Mouse (Mus musculus) central nervous system, embryonic 14 days (tissue): ENCODE data around the gene Lrrc29. TPM values are rescaled to one million over a fixed set of nuclear protein-coding genes. Genes with fewer than 3 reads are reported as not detected.

Experiments used
- polyA plus RNA-seq: library from polyadenylated mRNA; depleted of rRNA; stranded (reverse); fragments of >200 nt; gene quantifications from 2 replicates; pipeline ENCODE4 v1.2.3, GENCODE M21; 2012; rRNA removed

Lrrc29 gene
- 1.9 and 2.4 TPM in 2 replicates for polyA plus RNA-seq

DNA sequence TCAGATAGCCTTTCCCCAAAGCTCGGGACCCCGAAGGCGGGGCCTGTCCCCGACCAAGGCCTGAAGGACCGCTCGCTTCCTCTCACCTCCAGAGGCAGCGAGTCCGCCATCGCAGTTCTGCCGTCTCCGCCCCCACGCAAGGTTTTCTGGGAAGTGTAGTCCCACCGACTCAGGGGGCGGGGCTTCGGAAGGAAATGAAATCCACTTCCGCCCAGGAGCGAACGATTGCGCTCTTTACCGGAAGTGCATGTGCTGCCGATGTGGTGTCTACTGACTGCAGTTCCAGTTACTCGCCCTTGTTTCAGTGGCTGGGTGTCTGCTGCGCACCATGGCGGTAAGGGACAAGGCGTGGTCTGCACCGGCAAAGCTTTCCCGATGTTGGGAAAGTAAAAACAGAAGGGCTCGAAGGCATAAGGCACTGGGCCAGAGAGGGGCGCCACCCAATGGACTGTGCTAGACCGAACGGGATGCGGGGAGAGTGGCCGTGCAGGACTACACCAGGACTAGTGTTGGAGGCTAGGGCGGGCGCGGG is at the start of gene Lrrc29, which contains the start of gene Tmem208:
Lrrc29 (minus strand) TSS at position 138 of the 532 bp plus-strand sequence.
Tmem208 (plus strand) TSS at position 214 of the 532 bp plus-strand sequence.

DNA sequence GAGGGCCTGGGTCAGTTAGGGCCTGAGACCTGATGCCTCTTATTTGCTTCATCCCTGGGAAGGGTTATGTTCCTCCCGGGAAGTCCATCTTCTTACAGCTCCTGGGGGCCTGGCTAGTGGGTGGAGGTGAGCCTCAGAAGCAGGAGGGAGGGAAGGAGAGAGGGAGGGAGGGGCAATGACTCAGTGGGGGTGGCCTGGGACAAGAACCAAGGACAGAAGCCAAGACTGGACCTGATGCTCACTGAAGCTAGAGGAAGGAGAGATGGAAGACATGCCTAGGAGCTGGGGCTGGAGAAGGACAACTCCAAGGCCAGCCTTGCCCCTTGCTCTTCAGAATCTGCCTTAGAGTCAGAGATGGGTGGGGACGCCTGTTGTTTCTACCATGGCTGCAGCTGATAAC is 47.0 kb upstream of the Lrrc29 start, which contains the start of gene Plekhg4:
Plekhg4 (plus strand) TSS at position 243 of the 400 bp plus-strand sequence.

DNA sequence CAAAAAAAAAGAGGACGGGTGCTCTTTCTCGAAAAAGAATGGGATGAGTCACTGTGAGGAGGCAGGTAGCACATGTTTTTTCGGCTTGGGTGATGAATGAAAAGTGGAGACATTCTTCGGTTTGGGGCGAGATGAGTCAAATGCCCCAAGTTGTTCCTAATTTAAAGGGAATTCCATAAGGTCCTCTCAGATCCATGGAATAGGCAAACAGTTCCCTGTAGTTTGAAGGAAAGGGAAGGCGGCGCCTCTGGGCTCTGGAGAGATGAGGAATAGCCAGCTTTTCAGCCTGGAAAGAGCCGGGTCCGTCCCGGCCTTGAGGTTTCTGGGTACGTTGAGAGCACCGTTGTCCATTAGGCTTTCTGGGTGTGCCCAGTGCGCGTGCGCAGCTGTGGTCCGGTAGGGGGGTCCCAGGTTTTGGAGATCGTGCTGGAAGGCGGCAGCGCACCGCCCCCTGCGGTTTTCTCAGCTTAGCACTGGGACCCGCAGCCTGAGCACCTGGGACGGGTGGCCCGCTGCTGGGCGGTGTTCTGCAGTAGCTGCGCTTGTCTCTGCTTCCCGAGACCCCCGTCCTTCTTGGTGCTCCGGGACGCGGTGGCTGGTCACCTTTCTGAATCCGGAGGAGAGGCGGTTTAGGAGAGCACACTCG is 22.5 kb upstream of the Lrrc29 start, which contains the start of gene Slc9a5:
Slc9a5 (plus strand) TSS at position 394 of the 646 bp plus-strand sequence.

DNA sequence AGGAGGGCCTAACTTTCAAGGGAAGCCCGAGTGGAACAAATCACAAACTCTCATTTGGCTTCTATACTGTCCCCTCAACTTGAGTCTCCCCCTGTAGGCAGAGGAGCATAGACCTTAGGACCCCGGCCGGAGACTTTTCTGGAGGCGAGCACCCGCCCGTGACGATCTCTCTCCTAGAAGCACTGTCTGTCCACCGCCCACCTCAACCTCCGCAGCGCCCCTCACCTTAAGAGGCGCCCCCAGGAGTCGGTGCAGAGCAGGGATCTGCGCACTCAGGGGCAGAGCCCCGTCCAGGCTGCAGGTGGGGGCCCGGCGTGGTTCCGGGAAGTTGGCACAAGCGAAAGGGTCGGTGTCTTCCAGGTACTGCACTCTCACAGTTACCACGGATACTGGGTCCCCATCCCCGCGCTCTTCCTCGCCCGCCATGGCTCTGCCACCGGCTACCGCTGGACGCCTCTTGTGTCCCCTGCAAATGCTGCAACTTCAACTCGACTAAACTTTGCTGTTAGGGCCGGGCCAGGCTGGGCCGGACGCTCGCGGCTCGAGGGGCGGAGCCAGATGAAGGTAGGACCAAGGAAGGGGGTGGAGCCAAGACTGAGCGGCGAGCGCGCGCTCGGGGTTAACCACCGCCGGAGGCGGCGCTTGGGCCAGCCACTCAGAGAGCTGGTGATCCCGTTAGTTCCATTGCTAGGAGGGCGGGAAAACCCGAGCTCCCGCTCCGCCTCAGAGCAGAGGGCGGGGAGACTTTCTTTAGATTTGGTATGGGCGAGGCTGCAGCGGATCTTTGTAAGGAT is 21.5 kb upstream of the Lrrc29 start, which contains the start of gene Fhod1:
Fhod1 (minus strand) TSS at position 526 of the 794 bp plus-strand sequence.

DNA sequence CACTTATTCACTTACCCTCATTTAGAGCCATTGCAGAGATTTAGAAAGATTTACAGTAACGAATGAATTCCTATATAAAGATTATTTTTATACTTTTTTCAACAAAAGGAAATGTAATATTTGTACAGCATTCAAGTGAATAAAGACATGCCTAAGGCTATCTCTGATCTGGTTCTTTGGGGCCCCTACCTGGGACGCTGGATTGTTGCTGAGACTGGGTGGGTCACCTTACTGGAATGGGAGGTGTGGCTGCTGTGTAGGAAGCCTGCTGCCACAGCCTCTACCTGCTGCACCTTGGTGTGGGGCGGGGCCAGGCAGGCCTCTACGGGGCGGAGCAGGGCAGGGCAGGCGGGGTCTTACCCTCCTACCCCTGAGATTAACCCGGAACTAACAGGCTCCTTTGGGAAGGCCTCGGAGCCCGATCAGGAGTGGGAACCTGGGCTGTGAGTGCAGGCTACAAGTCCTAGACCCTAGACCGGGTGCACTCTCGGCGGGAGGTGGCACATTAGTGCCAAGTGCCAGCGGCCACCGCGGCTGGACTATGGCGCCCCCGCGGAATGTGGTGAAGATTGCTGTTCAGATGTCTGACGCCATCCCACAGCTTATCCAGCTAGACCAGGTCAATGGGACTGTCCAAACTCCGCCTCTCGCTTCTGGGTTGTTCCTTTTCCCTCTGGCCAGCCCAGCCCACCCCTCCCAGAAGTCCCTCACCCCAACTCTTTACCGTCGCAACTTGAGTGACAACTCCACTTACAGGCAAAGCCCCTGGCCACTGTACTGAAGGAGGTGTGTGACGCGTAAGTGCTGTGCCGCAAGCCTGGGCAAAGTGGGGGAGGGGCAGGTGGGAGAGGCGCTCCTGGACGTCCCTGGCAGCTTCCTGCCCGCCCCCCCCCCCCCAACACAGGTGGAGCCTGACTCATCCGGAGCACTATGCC is 20.6 kb downstream of the Lrrc29 start, which contains the start of gene Elmo3:
Elmo3 (plus strand) TSS at position 391 of the 935 bp plus-strand sequence.

DNA sequence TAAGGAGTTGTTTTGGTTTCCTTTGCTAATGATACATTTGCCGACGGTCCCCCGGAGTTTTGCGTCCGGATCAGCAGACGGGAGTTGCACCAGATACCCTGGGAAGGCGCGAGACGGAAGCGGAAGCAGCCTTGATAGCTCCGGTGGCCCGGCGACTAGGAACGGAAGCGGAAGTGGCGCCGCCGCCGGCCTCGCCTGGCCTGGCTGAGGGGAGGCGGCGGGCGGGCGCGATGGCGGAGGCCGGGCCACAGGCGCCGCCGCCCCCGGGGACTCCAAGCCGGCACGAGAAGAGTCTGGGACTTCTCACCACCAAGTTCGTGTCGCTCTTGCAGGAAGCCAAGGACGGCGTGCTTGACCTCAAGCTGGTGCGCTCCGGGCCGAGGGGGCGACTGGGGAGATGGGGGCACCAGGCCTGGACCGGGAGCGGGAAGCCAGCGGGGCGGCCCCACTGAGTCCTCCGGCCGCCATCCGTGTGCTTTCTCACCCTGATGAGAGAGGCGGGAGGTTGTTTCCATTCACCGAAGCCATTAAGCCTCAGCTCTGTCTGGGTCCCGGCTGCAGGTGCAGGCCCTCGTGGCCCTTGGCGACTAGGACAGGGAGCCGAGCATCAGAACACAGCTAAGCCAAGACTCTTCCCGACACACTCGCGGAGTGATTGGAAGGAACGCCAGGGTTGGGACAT is 28.4 kb downstream of the Lrrc29 start, which contains the start of gene E2f4:
E2f4 (plus strand) TSS at position 153 of the 682 bp plus-strand sequence.

DNA sequence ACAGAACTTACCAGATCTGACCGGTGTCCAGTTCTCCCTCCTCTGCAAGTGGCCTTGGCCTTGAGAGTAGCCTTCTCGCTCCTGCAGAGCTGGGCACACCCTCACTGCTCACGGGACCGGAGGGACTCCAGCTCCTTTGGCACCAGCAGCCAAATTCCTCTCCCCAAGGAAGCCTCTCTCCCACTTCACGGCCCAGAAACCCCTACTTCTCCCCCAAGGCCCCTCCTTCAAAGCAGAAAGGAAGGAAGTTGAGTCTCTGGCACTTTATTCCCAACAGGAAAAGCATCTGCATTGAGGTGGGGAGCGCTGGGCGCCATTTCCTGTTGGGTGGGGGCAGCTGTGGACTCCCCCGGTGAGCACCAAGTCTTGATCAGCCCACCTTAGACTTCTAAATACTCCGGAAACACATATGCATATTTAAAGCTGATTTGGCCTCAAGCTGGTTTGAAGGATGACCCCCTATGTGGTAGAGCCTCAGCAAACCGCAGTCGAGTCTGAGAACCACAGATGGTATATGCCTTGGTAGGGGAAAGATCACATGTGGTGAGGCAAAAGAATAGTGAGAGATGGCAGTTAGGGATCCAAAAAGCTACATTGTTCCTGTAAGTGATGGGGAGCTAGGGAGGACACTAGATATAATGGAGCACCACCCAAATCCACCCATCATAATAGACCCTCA is 30.0 kb downstream of the Lrrc29 start, which contains the start of gene Exoc3l:
Exoc3l (minus strand) TSS at position 207 of the 679 bp plus-strand sequence.

DNA sequence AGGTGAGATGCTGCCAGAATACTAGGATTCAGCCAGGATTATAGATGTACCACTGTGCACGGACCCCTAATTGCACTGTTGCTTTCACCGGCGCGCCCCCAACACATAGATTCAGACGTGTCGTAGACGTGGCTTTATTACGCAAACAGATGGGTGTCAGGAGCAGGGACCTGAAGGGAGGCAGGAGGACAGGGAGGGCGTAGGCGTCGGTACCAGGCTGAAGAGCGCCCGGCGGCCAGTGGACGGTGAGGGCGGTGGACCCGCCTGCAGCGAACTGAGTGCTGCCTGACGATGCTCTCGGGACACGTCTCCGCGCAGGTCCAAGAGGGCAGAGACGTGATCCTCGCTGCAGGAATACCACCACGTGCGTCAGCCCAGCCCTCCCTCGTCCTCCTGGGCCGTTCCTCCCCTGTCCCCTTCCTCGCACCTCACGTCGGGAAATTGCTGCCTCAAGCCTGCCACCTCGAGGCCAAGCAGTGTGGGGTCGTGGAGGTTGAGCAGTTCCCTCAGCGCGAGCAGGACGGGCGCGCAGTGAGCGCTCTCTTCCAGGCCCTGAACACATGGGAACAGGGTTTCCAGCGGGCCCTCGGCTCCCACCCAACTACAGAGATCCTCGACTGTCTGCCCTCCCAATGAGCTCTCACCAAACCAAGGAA is 36.1 kb downstream of the Lrrc29 start, which contains the start of gene 4931428F04Rik:
4931428F04Rik (minus strand) TSS at position 60 of the 656 bp plus-strand sequence.

DNA sequence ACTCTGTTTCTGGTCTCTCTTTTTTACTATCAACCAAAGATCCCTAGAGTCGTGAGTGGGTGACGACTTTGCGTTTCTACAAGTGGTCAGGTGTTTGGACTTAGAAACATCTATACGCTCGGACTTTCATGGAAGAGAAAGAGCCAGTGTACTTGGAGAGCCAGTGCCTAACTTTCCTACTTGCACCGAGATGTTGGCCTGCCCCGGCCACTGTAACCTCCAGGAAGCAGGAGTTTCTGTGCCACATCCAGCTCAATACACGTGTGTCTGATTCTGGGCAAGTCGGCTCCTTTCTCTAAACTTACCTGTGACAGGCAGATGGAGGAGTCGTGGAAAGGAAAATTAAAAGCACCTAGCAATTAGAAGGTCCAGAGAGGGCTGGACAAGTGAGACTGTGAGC is 50.2 kb downstream of the Lrrc29 start, which contains the start of gene Nol3:
Nol3 (plus strand) TSS at position 301 of the 400 bp plus-strand sequence.

DNA sequence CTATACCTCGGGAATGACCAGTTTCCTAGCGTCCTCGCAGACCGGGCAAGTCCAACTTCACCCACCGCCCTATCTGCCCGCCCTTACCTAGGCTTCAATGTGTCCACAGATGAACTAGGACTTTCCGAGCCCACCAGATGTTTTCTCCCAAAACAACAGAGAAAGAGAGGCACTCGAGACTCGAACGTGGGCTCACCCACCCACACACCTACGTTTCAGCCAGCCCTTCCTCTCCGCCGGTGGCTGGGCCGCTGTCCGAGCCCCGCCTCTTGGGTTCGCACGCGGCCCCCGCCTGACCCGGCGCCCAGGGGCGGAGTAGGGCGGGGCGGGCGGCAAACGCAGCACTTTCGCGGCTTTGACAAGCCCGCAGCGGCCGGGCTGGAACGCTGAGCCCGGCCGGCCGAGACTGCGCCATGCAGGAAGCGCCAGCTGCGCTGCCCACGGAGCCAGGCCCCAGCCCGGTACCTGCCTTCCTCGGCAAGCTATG is 56.6 kb downstream of the Lrrc29 start, which contains the start of gene Hsf4:
Hsf4 (plus strand) TSS at position 341 of the 487 bp plus-strand sequence.

DNA sequence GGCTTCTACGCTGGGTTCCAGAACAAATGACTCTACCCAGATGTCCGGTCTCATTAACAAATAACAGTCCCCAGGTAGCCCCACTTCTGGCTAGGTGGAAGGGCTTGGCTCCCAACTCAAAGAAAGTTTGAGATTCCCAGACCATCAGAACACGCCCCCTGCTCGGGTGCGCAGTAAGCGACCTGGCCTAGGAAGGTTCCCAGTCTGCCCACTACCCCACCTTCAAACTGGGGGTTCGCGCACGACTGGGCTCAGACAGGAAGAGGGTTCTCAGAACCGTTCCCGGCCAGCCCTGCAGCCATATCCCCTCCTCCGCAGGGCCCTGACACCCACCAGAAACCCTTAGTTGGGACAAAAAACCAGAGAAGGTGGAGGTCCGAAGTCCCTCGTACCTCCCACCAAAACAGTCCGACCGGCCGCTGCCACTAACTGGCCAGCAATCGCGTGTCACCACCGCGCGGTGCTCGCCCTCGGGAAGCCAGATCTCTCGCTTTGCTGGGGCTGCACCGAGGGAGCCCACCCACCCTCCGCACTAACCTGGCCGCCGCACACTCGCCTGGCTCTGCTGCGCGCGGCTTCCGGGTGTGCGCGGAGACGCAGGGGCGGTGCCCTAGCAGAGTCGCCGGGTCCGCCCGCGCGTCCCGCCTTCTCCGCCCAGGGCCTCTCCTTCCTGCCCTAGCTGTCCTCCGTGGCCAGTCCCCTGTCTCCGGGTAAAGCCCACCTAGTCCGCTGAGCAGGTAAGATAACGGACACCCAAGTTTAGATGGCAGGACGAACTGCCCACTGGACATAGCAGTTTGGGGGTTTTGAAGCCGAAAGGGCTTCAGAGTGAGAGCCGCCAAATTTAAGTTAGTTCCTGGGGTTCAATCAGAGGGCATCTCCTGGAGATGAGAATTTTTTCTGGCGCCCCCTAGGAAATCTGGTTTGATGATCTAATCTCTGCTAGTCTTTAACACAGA is 61.8 kb downstream of the Lrrc29 start, which contains the start of the genes Tradd and Fbxl8:
Tradd (minus strand) TSS at position 586 of the 959 bp plus-strand sequence.
Fbxl8 (plus strand) TSS at position 625 of the 959 bp plus-strand sequence.

Other genes starting within 250 kb of the Lrrc29 start
- not detected in 2 replicates for gene Ces3b, start 242.5 kb downstream of the Lrrc29 start, polyA plus RNA-seq
- 0.05 TPM in 1 of 2 replicates, not detected in the other for gene Ces4a, start 194.5 kb downstream of the Lrrc29 start, polyA plus RNA-seq
- 25.0 and 35.6 TPM in 2 replicates for gene Cbfb, start 155.6 kb downstream of the Lrrc29 start, polyA plus RNA-seq
- gene D230025D16Rik, start 101.1 kb downstream of the Lrrc29 start, polyA plus RNA-seq: 29.8 and 31.5 TPM in 2 replicates
- gene B3gnt9, start 71.1 kb downstream of the Lrrc29 start, polyA plus RNA-seq: 6.7 and 13.8 TPM in 2 replicates
- 8.9 and 10.0 TPM in 2 replicates for gene Tradd, start 61.7 kb downstream of the Lrrc29 start, polyA plus RNA-seq
- gene Fbxl8, start 61.6 kb downstream of the Lrrc29 start, polyA plus RNA-seq: 0.97 and 1.5 TPM in 2 replicates
- gene Hsf4, start 56.5 kb downstream of the Lrrc29 start, polyA plus RNA-seq: 0.53 and 0.60 TPM in 2 replicates
- gene Nol3, start 50.1 kb downstream of the Lrrc29 start, polyA plus RNA-seq: 1.5 and 2.1 TPM in 2 replicates
- 154 and 165 TPM in 2 replicates for gene 4931428F04Rik, start 36.4 kb downstream of the Lrrc29 start, polyA plus RNA-seq
- 12.5 and 15.1 TPM in 2 replicates for gene Exoc3l, start 30.2 kb downstream of the Lrrc29 start, polyA plus RNA-seq
- gene E2f4, start 28.6 kb downstream of the Lrrc29 start, polyA plus RNA-seq: 105 and 107 TPM in 2 replicates
- gene Elmo3, start 20.7 kb downstream of the Lrrc29 start, polyA plus RNA-seq: 2.2 and 3.3 TPM in 2 replicates
- 123 and 125 TPM in 2 replicates for gene Tmem208, start 76 bp upstream of the Lrrc29 start, polyA plus RNA-seq
- gene Fhod1, start 21.7 kb upstream of the Lrrc29 start, polyA plus RNA-seq: 7.1 and 11.0 TPM in 2 replicates
- 40.7 and 42.5 TPM in 2 replicates for gene Slc9a5, start 22.6 kb upstream of the Lrrc29 start, polyA plus RNA-seq
- gene Plekhg4, start 47.0 kb upstream of the Lrrc29 start, polyA plus RNA-seq: 9.4 and 10.1 TPM in 2 replicates
- gene Kctd19, start 87.2 kb upstream of the Lrrc29 start, polyA plus RNA-seq: 0.04 and 0.05 TPM in 2 replicates
- 1.4 and 1.6 TPM in 2 replicates for gene Lrrc36, start 87.3 kb upstream of the Lrrc29 start, polyA plus RNA-seq
- 75.6 and 110 TPM in 2 replicates for gene Tppp3, start 145.2 kb upstream of the Lrrc29 start, polyA plus RNA-seq
- gene Zdhhc1, start 170.6 kb upstream of the Lrrc29 start, polyA plus RNA-seq: 40.0 and 48.8 TPM in 2 replicates
- 5.6 and 7.0 TPM in 2 replicates for gene Hsd11b2, start 192.5 kb upstream of the Lrrc29 start, polyA plus RNA-seq
- gene Atp6v0d1, start 239.8 kb upstream of the Lrrc29 start, polyA plus RNA-seq: 195 and 196 TPM in 2 replicates